Mouse (Mus musculus) myocyte (in vitro differentiated cells): Measurements from ENCODE around the gene Ccp110. TPM values are rescaled to one million over a fixed set of nuclear protein-coding genes. Genes with fewer than 3 reads are reported as not detected.

Experiments
- H3K27me3 ChIP-seq: one replicate; pipeline ENCODE4 v1.6.1; 2011; ENCODE audit not compliant: control insufficient read depth, insufficient read depth, insufficient read length
- H3K36me3 ChIP-seq: one replicate; pipeline ENCODE4 v1.6.1; 2011; ENCODE audit not compliant: control insufficient read depth, insufficient read depth
- H3K4me2 ChIP-seq: one replicate; pipeline ENCODE4 v1.6.1; 2011; ENCODE audit warnings: low read depth, control low read depth
- H3K4me3 ChIP-seq: one replicate; pipeline ENCODE4 v1.5.1; 2011; ENCODE audit warnings: mild to moderate bottlenecking, control low read depth, moderate library complexity
- H3K79me2 ChIP-seq: one replicate; pipeline ENCODE4 v1.6.1; 2011; ENCODE audit not compliant: control insufficient read depth, insufficient read depth
- H3ac ChIP-seq: one replicate; pipeline ENCODE4 v1.6.1; 2011; ENCODE audit not compliant: control insufficient read depth, insufficient read length
- CEBPB ChIP-seq: IDR thresholded peaks from 2 replicates; pipeline ENCODE4 v1.6.1; 2011; ENCODE audit warnings: mild to moderate bottlenecking, moderate library complexity; ENCODE audit not compliant: poor library complexity, insufficient read depth, severe bottlenecking
- E2F4 ChIP-seq: IDR thresholded peaks from one replicate; pipeline ENCODE4 v1.6.1; 2011; ENCODE audit warnings: mild to moderate bottlenecking, control low read depth, moderate library complexity; ENCODE audit not compliant: insufficient read depth
- MAX ChIP-seq: IDR thresholded peaks from one replicate; pipeline ENCODE4 v1.6.1; 2011; ENCODE audit warnings: low read depth, mild to moderate bottlenecking, control low read depth
- MYOD1 ChIP-seq, 3 experiments: IDR thresholded peaks; one replicate each; pipeline ENCODE4 v1.6.1; 2011; ENCODE audit warnings: control low read depth in 2 of 3, low read depth in 2 of 3, mild to moderate bottlenecking in 2 of 3, moderate library complexity in 1 of 3; ENCODE audit not compliant: insufficient read length in 2 of 3, control insufficient read depth in 1 of 3
- MYOG ChIP-seq, 3 experiments: IDR thresholded peaks; one replicate each; pipeline ENCODE4 v1.6.1; 2011; ENCODE audit warnings: control low read depth in 2 of 3, low read depth in 2 of 3, mild to moderate bottlenecking in 2 of 3; ENCODE audit not compliant: insufficient read length in 2 of 3, control insufficient read depth in 1 of 3, insufficient read depth in 1 of 3
- POLR2A ChIP-seq: IDR thresholded peaks from one replicate; pipeline ENCODE4 v1.6.1; 2011; ENCODE audit warnings: low read depth, mild to moderate bottlenecking, control low read depth, moderate library complexity; ENCODE audit not compliant: insufficient read length
- POLR2AphosphoS2 ChIP-seq: IDR thresholded peaks from one replicate; pipeline ENCODE4 v1.6.1; 2011; ENCODE audit warnings: low read depth, control low read depth; ENCODE audit not compliant: insufficient read length
- REST ChIP-seq: IDR thresholded peaks from one replicate; pipeline ENCODE4 v1.6.1; 2011; ENCODE audit warnings: mild to moderate bottlenecking, control low read depth, moderate library complexity; ENCODE audit not compliant: insufficient read depth, insufficient read length
- SRF ChIP-seq: IDR thresholded peaks from one replicate; pipeline ENCODE4 v1.6.1; 2011; ENCODE audit warnings: low read depth; ENCODE audit not compliant: control insufficient read depth, insufficient read length
- TCF12 ChIP-seq: IDR thresholded peaks from one replicate; pipeline ENCODE4 v1.6.1; 2011; ENCODE audit warnings: mild to moderate bottlenecking, control low read depth; ENCODE audit not compliant: poor library complexity, insufficient read depth, severe bottlenecking
- TCF3 ChIP-seq: IDR thresholded peaks from one replicate; pipeline ENCODE4 v1.6.1; 2011; ENCODE audit warnings: low read depth, control low read depth; ENCODE audit not compliant: insufficient read length
- USF1 ChIP-seq: IDR thresholded peaks from one replicate; pipeline ENCODE4 v1.6.1; 2011; ENCODE audit warnings: low read depth, mild to moderate bottlenecking, control low read depth, moderate library complexity
- polyA plus RNA-seq: library from polyadenylated mRNA; unstranded; fragments of >200 nt; fragmentation: generic; extraction: Trizol; gene quantifications from one replicate; pipeline ENCODE4 v1.2.1, GENCODE M21; 2012; ENCODE audit warnings: missing spikeins

Gene Ccp110
- polyA plus RNA-seq, 1 experiment = 1.9 TPM

- TF ChIP-seq MYOG (IDR thresholded peaks at IDR 0.05; ENCODE audit: control insufficient read depth in 1 of 3, insufficient read depth in 1 of 3, insufficient read length in 2 of 3, low read depth in 2 of 3) = no peak
- TF ChIP-seq E2F4 = no peak
- Histone ChIP-seq H3ac (no peak overlapping the region), H3K36me3 (peaks cover 3% of the 10 kb centered on the region), H3K4me2 (no peak overlapping the region), H3K27me3 (no peaks in the 10 kb centered on the region), H3K79me2 (no peaks in the 10 kb centered on the region), H3K4me3 (no peak overlapping the region)
Measured at GRCm38 (mm10) chr7:118718066-118718465, 5.7 kb downstream of the Ccp110 start.

- Histone ChIP-seq H3K4me2 (no peak overlapping the region), H3K36me3 (peaks cover 4% of the 10 kb centered on the region), H3ac (no peak overlapping the region), H3K79me2 (no peaks in the 10 kb centered on the region), H3K27me3 (no peaks in the 10 kb centered on the region), H3K4me3 (no peak overlapping the region)
- TF ChIP-seq SRF = no peak
Measured at GRCm38 (mm10) chr7:118723927-118724326, 11.6 kb downstream of the Ccp110 start.

GRCm38 (mm10) chr7:118725459-118725858 is 13.1 kb downstream of the Ccp110 start:
- TF ChIP-seq MYOD1 (IDR thresholded peaks at IDR 0.05; ENCODE audit: control insufficient read depth in 1 of 3, insufficient read length in 2 of 3, low read depth in 2 of 3) (no peak), USF1 (no peak), E2F4 (no peak), POLR2AphosphoS2 (no peak), TCF12 (no peak), MYOG (IDR thresholded peaks at IDR 0.05; ENCODE audit: control insufficient read depth in 1 of 3, insufficient read depth in 1 of 3, insufficient read length in 2 of 3, low read depth in 2 of 3) (no peak), SRF (no peak), POLR2A (no peak), CEBPB (no peak), TCF3 (no peak), REST (no peak), MAX (no peak)
- no peak overlapping the region for H3K4me2 ChIP-seq
- H3K36me3 ChIP-seq = peaks cover 11% of the 10 kb centered on the region
- H3ac ChIP-seq = no peak overlapping the region
- no peak overlapping the region for H3K4me3 ChIP-seq
- H3K79me2 ChIP-seq = no peaks in the 10 kb centered on the region
- no peaks in the 10 kb centered on the region for H3K27me3 ChIP-seq

GRCm38 (mm10) chr7:118728846-118729587 is 16.7 kb downstream of the Ccp110 start:
- Histone ChIP-seq H3K36me3 (peaks cover 7% of the 10 kb centered on the region), H3ac (no peak overlapping the region)
- no peak for TF ChIP-seq USF1
- no peak for TF ChIP-seq MAX
- TF ChIP-seq MYOD1 (IDR thresholded peaks at IDR 0.05; ENCODE audit: control insufficient read depth in 1 of 3, insufficient read length in 2 of 3, low read depth in 2 of 3) = no peak
- TF ChIP-seq SRF = no peak
- TF ChIP-seq E2F4 = no peak
- no peak for TF ChIP-seq TCF3
- no peak for TF ChIP-seq POLR2AphosphoS2
- TF ChIP-seq TCF12 = no peak

GRCm38 (mm10) chr7:118731781-118732180 is 19.4 kb downstream of the Ccp110 start:
- no peak for TF ChIP-seq SRF
- no peak for TF ChIP-seq E2F4
- TF ChIP-seq POLR2AphosphoS2 = no peak
- no peak for TF ChIP-seq MYOD1 (IDR thresholded peaks at IDR 0.05; ENCODE audit: control insufficient read depth in 1 of 3, insufficient read length in 2 of 3, low read depth in 2 of 3)
- TF ChIP-seq POLR2A = no peak
- no peak for TF ChIP-seq TCF12
- Histone ChIP-seq H3K27me3 (no peaks in the 10 kb centered on the region), H3K79me2 (no peaks in the 10 kb centered on the region), H3K4me3 (no peak overlapping the region), H3ac (no peak overlapping the region), H3K4me2 (no peak overlapping the region), H3K36me3 (peaks cover 7% of the 10 kb centered on the region)

More at GRCm38 (mm10) chr7:118728846-118729587, 16.7 kb downstream of the Ccp110 start:
- no peak overlapping the region for H3K4me2 ChIP-seq
- no peaks in the 10 kb centered on the region for H3K79me2 ChIP-seq
- H3K4me3 ChIP-seq = no peak overlapping the region
- H3K27me3 ChIP-seq = no peaks in the 10 kb centered on the region

- TF ChIP-seq POLR2AphosphoS2 = no peak
- TF ChIP-seq E2F4 = no peak
- no peak for TF ChIP-seq MAX
- no peak for TF ChIP-seq MYOD1 (IDR thresholded peaks at IDR 0.05; ENCODE audit: control insufficient read depth in 1 of 3, insufficient read length in 2 of 3, low read depth in 2 of 3)
- TF ChIP-seq TCF3 = no peak
- TF ChIP-seq USF1 = no peak
- TF ChIP-seq TCF12 = no peak
- no peak for TF ChIP-seq REST
- TF ChIP-seq MYOG (IDR thresholded peaks at IDR 0.05; ENCODE audit: control insufficient read depth in 1 of 3, insufficient read depth in 1 of 3, insufficient read length in 2 of 3, low read depth in 2 of 3) = no peak
- H3K27me3 ChIP-seq = no peaks in the 10 kb centered on the region
- no peak overlapping the region for H3K4me2 ChIP-seq
- H3K4me3 ChIP-seq = no peak overlapping the region
- no peak overlapping the region for H3ac ChIP-seq
- peaks cover 7% of the 10 kb centered on the region for H3K36me3 ChIP-seq
- H3K79me2 ChIP-seq = no peaks in the 10 kb centered on the region
Measured at GRCm38 (mm10) chr7:118733225-118733624, 20.9 kb downstream of the Ccp110 start.
